Mouse (Mus musculus): ENCODE data around the gene Megf6.
A peak's percentile ranks its signal among the peaks of the same experiment; 100 is the strongest.

Megf6 gene

DNA sequence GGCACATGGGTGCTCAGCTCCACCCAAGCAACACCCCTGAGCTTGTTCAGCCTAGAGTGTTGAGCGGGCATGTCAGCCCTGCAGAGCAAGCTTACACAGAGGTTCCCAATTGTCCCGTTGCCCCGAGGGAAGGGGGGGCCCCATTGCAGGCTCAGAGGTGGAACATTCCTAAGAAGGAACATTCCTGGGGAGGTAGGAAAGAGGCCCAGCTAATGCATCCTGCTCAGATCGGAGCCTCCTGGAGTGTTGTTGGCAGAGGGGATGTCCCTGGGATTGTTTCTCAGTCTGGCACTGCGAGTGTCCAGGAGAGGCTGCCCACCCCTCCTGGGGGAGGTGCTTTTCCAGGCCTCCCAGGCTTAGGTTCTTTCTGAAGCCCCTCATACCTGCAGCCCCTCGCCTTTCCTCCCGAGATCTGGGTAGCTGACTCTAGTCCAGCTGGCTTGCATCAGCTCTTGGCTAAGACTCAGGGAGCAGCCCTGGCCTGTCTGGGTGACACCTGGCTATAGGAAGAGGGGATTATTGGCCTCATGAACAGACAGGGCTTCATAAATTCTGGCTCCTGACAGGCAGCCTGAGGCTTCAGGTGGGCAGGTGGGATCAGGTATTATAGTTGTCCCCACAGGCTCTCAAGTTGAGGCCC is 47.3 kb downstream of the Megf6 start:
- peak; percentile 90 for DNase-seq

DNA sequence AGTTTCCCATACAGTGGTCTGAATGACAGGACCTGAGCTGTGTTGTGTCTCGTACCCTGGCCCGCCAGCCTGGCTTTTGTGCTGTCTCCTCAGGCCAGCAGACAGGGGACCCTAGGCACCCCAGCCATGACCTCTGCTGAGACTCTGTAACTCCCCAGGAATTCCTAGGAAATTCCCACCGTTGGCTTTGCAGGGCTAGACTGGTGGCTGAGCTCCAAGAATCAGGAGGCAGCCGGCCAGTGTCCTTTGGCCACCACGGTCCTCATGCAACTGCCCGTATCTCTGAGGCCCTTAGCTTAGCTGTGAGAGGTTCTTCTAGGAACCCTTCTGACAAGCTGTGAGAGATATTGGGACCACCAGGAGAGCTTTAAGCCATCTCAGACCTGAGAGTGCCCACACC is 52.2 kb downstream of the Megf6 start:
- peak; percentile 94 for DNase-seq

DNA sequence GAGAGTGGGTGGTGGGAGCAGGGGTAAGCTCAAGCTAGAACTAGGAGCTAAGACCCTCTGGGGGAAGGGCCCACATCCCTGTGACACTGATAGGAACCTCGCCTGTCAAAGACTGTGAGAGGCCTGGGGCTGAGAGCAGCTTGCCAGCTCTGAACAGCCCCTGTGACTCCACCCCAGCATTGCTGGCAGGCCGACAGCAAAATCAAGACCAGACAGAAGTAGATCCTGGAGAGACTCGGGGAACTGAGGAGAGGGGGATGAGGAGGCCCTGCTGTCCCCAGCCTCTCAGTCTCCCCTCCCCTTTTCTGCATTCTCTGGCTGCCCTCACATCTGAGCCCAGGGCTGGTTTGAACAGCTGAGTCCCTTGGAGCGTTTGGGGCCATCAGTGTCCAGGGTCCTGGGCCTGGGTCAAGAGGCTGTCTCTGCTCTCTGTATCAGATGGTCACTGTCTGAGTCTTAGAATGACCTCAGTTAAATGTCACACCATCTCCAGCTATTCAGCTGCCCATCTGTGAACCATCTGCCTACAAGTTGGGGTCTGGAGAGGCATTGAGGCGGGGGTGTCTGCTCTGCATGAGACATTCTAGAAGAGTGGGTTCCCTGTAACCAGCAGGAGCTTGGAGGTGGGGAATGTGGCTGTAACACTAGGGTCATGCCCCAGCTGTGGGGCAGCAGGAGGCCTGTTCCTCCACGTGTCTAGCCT is 53.9 kb downstream of the Megf6 start:
- DNase-seq, result peak; percentile 95

DNA sequence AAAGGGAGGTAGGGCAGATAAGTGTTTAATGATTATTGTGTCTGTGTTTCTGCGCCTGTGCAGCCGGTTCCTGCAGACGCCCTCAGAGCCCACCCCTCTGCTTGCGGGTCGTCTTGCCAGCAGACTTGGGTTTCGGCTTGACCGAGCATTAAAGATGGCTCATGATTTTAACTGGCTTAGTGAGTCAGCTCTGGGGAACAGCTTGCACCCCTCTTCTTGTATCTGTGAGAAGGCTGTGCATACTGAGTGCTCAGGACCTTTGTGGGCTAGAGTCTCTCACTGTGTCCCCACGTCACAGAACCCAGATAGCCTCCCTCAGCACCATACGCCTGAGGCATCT is 54.4 kb downstream of the Megf6 start:
- no peak for DNase-seq

DNA sequence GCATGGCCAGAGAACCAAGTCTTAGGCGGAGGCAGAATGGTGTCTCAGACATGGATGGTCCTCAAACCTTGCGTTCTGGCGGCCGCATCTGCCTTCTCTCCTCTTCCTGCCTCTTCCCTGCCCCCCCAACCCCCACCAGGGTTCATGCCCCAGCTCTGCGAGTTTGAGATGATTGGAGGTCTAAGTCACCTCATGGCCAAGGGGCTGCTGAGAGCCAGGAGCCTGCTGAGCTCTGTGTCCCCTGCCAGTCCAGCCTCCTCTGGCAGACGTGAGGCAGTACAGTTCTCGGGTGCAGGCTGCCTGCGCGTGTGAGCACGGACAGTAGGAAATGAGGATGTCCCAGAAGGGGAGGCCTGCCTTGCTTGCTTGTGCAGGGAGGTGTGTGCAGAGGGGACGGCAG is 56.1 kb downstream of the Megf6 start:
- no peak for DNase-seq

DNA sequence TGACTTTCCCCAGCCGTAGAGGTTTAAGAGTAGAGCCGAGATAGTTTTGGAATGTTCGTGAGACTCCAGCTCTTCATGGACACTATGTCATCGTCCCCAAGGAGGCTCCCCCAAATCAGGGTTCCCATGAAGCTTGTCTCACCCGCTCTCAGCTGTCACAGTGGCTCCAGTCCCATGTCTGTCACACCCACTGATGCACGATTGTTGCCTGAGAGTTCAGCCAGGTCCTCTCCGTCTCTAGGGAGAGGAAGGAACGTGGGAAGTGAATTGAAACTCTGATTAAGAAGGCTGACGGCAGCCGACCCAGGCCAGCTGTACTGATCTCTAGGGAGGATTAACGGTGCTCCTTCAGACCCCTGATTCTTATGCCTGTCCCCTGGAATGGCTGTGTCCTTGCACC is 57.8 kb downstream of the Megf6 start:
- DNase-seq, result peak; percentile 99

DNA sequence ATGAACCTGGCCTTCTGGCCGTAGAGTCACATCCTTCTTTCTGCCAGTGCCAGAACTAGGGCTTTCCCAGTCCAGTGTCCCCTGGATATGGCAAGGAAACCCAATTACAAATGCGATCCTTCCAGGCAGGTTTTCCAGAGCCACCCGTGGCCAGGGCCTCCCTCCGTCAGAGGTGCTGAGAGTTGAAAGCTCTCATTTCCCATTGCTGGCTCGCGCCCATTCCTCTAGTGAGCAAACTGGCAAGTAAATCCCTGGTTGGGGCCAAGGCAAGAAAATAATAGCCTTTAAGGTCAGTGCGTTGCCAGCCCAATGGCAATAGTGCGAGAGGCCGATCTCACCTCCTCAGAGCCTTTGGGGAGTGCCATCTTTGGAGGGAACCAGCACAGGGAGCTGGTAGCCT is 59.0 kb downstream of the Megf6 start:
- DNase-seq, result no peak

DNA sequence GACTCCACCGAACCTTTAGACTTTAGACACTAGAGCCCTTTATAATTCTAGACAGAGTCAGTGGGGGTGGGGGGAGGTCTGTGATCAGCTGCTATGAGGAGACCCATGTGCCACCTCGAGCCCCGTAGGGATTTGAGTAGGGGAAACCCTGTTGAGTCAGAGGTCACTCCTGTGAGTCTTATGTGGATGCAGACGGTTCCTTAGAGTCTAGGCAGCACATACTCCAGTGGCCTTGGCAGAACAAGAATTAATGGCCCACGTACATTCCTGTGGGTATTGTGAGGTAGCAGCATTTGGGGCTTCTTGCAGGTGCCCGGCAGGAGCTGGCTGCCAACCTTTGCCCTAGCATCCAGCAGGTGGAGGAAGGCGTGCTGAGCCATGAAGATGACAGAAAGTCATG is 60.9 kb downstream of the Megf6 start:
- no peak for DNase-seq

DNA sequence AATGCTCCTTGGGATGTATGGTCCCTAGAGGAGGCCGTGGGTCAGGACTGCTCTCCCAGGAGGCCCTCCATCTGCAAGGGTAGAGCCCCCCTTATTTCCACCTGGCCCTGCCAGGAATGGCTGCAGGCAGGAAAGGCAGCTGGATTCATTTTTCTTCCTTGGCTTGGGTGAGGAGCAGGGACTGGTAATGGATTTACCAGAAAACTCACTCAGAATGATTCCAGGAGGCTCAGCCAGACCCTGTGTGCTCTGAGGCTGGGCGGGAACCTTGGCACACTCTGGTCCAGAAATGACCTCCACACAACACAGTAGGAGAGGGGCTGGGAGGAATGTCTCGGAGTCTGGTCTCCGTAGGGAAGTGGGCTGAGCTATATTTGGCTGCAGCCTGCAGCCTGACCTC is 61.8 kb downstream of the Megf6 start:
- DNase-seq, result peak; percentile 99

DNA sequence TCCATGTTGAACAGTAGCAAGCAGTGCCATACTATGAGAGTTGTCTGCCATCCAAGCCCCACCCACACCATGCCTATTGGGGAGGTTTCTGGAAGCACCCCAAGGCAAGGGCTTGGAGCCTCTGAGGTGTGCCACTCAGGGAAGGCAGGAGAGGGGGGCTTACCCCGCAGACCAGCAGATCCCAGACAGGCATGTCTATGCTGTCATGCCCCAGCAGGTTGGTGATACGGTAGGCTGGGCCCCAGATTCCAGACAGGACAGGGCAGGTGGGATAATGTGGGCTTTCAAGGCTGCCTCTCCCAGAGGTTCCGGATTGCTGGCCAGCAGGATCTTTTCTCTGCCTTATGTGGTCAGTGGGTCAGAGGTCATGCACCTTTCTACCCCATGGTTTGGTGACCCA is 65.5 kb downstream of the Megf6 start:
- no peak for DNase-seq

DNA sequence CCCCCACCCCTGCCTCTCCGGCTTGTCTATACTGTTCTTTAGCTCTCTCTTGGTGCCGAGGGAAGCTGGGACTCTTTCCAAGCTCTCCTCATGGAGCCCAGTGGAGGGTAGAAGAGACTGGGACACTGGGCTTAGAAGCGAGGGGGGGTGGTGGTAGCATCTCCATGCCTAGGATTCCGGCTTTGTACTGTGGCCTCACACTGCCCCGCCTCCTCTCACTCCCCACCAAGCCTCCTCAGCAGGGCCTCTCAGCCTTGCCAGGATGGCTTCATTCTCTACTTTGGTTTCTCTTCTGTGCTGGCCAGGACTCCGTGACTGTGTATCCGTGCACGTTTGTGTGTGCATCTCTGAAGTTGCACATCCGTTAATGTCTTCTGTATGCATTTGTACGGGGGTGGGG is 66.4 kb downstream of the Megf6 start:
- DNase-seq, result no peak

DNA sequence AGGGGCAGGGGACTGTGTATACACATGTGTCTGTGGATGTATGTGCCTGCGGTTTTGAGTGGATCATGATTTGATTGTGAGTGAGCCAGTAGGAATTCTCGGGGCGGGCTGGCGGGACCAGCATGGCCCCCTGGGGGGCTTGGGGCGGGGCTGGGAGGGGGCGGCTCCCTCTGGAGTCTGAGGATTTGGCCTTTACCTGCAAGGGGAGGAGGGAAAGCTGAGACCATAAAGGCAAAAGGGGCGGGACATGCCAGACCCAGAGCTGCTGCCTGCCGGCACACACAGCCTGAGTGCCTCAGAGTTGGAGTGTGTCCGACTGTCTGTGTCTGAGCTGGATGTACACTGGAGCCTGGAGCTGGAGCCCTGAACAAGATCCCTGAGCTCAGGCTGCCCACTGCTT is 66.8 kb downstream of the Megf6 start:
- no peak for DNase-seq

DNA sequence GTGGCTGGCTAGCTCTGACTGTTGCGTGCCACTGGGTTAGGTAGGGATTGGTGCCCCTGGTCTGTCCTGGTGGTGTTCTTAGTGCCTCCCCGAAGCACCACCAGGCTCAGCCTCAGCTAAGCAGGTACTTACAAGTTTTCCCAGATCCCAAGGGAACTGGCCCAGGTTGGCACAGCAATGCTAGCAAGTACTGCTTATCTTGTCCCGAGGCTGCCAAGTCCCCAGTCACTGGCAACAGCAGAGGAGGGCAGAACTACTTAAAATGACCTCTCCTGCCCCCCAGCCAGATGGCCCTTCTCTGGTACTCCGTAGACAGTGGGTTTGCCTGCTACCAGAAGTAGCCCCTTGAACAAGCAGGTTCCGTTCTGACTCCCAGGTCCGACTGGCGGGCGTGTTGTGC is 68.7 kb downstream of the Megf6 start:
- DNase-seq, result peak; percentile 94

DNA sequence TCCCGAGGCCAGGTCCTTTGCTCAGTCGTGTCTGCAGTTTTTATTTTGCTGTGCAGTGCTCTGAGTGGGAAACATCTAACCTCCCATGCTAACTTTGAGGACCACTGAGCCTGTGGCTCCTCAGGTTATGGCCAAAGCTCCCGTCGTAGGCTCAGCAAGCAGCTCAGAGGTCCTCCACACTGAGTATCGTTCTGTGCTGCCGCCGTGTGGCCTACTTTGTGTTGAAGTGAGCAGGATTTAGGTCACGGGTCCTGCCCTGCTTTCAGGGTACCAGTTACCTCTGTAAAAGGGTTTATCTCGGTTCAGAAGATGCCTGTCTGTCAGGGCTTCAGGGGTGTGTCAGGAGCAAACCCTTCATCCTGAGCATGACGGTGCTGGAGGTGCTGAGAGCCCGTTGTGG is 70.1 kb downstream of the Megf6 start:
- DNase-seq, result no peak

DNA sequence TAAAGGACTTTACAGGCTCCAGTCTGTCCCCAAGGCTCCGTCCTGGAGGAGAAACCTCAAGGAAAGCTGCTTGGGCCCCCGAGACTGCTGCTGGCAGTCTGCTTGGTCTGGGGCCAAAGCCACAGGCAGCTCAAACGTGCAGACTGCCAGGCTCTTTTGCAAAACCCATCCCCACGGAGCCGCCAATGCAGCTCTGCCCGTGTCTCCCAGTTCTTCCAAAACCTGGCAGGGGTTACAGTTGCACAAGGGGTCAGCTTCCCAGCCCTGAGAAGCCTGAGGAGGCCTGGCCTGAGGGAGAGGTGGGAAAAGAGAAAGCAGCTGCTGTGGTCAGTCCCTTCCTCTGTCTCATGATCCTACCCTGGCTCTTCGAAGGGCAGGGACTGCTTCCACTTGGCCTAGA is 74.8 kb downstream of the Megf6 start:
- peak; percentile 93 for DNase-seq

DNA sequence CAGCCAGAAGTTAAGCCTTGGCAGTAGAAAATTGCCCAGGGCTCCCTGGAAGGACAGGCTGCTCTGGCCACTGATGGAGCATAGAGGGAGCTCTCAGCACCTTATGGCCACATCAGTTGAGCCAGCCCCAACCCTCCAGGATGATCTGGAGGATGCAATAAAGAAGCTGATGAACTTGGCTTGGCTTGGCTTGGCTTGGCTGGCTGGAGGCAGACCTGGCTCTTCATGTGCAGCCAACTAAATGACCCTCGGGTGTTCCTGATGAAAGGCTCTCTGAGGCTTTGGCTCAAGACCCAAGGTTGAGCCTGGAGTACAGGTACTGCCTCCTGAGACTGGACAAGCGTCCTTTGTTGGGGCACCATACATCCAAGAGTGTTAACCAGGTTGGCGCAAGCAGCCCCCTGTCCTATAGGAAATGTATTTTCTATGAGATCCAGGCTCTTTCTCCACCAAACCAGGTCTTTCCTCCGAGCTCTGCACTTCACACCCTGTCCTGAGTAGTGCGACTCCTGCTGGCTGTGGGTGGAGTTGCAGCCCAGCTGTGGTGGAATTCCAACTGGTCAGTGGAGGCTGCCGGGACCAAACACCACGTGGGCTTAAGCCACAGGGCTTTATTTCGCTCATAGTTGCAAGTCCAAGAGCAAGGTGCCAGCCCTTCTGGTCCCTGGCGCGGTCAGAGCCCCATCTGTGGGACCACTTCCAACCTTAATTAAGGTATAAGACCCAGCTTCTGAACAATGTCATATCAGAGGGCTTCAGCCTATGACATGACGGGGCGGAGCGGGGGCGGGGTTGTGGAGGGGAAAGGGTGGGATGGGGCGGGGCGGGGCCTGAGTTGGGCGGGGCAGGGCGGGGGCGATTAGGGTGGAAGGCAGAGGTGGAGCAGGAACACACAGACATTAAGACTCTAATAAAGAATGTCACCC is 75.8 kb downstream of the Megf6 start:
- DNase-seq, result peak; percentile 98

DNA sequence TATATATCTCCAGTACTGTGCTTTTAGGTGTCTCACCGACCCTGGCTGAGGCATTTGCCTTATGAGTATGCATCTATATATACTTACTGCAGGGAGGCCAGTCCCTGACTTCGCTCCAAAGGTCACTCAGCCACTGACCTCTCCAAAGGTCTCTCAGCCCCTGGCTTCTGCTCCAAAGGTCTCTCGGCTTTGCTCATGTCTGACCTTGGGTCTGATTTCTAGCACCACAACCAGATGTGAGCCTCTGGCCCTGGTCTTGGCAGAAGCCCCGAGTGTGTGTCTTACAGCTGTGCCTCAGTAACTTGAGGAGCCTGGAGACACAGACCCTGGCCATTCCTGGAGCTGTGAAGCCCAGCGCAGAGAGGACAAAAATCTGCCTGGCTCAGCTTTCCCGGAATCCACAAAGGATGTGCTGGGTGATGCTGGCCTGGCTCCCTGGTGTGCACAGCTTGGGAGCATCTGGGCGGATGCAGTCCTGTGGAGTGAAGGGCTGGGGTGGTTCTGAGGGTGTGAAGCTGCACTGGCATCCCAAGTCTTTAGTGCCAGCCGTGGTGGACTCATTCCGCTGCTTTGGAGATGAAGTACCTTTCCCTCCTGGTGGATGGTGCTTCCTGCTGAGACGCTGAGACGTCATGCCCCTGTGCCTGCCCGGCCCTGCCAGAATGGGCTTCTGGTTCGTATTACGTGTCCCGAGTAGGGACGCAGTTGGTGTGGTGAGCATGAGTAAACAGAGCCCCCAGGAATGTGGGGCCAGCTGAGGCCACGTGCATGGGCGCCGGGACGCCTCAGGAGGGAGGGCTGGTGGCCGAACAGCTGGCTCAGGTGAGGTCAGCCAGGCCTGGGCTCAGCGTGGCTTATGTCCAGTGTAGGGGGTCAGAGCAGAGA is 76.9 kb downstream of the Megf6 start:
- DNase-seq, result peak; percentile 94

DNA sequence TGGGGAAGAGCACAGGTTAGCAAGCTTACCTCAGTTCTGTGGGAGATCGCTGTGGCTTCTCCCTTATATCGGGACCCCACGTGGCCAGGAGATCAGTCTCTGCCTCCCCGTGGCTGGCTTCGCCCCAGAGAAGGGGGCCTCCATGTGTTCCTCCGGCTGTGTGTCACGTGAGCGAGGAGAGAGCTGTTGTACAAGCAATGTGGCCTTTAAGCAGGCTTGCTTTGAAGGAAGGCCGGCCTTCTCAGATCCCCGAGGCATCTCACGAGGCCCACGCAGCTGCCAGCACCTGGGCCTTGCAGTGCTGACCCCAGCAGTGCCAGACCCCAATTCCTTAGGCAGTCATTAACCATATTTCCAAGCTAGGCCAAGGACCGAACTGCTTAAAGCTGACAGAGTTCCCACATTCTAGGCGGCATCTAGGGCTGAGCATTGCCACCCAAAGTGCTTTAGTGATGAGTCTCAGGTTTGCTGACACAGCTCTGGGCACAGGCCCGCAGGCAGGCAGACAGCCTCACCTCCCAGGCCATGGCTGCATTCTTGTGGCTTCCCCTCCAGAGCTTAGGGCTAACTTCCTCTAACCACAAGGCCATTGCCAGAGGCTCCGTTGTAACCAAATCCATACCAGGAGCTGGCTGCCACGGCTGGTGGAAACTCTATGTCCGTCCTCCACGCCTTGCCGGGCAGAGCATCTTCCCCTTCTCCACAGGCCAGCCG is 77.7 kb downstream of the Megf6 start:
- no peak for DNase-seq

DNA sequence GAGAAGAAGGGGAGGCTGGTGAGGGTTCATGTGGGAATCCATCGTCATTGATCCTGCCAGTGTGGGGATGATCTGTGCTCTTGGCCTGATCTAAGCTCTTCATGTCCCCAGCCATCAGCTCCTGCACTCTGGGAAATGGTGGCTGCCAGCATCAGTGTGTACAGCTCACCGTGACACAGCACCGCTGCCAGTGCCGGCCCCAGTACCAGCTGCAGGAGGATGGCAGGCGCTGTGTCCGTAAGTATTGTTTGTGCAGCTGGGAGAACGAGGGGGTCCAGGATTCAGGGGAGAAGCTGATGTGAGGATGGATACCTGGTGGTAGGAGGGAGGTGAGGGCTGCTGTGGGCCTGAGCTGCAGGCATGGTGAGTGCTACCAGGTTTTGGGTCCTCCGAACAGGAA is 78.8 kb downstream of the Megf6 start:
- DNase-seq, result no peak

DNA sequence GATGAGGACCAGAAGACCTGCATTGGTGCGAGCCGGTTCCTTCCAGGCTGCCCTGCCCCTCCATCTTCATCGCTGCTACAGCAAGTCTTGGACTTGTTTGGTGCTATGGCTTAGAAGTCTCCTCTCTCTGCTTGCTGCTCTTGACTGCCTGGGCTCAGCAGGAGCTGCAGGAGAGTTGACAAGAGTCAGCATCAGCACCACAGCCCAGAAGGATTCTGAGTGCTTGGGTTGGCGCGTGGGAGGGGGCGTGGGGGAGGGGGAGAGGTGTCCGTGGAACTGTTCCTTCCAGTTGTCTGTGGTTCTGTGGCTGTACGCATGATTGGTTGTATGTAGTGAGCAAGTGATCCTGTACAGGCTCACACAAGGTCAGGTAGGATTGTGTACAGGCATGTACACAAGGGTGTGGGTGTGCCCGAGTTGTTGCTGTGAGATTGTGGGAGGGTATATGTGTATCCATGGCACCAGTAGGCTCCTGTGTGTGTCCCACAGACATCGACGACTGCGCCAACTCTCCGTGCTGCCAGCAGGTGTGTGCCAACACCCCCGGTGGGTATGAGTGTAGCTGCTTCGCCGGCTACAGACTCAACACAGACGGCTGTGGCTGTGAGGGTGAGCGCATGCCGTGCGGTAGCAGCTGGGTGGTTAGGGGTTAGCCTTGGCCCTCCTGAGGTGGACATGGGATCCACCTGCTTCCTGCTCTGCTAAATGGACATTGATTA is 82.2 kb downstream of the Megf6 start:
- no peak for DNase-seq

DNA sequence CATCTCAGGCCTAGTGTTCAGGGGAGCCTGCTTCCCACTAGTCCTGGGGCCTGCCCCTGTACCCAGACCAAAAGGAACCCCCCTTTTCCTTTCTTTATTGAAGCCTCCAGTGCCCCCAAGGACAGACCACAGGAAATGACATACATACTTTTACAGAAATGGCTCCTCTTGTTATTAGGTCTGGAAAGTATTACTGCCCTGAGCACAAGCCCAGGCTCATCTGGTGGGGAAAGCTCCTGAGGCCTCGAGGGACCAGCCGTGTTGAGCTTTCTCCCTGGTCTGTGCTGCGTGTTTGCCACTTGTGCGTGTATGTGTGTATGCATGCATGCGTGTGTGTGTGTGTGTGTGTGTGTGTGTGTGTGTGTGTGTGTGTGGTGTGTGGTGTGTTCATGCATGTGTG is 90.2 kb downstream of the Megf6 start:
- DNase-seq, result no peak

DNA sequence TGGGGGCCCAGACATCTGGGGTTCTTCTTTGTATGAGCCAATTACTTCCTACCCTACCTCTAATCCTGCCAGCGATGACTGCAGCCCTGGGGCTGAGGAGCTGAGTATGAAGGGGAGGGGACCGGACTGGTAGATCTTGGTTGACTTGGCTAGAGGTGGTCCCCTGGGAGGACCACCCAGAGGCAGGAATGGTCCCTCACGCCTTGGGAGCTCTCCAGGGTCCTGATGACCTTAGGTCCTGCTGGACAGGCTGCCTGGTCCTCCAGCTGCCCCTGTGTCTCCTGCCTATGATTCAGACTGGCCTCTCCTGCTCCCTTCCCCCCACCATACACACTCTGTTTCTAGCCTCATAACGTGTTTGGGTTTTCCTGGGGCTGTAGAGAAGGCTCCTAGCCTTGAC is 91.5 kb downstream of the Megf6 start:
- DNase-seq, result no peak

All from heart, adult 11 months (tissue).